Mouse (Mus musculus) T-helper 2 cell (primary cell): ENCODE measurements around the gene Ccdc177.

Experiments
- in situ Hi-C: fragments of 300-600 bp; cut with MboI, MseI; formaldehyde crosslinking; loops from one replicate; pipeline ENCODE4 v1.15.1; 2025; ENCODE audit warnings: high pct_unique_total_duplicates

The Ccdc177 gene

DNA sequence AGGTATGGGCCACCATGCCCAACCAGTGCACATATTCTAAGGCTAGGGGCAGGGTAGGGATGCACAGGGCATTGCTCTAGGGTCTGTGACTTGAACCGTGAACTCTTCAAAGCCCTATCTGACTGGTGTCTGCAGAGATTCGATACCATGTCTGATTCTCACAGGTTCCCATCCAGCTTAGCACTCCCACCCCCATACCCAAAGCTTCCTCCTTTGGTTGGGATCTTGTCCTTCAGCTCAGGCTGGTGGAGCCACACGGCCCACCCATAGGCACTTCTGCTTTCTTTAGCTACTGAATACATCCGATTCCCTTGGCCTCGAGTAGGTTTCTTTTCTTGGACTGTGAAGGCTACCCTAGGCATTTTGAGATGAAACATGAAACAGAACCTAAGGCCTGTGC, 24.5 kb upstream of the Ccdc177 start:
- in situ Hi-C loops = no loop called here

DNA sequence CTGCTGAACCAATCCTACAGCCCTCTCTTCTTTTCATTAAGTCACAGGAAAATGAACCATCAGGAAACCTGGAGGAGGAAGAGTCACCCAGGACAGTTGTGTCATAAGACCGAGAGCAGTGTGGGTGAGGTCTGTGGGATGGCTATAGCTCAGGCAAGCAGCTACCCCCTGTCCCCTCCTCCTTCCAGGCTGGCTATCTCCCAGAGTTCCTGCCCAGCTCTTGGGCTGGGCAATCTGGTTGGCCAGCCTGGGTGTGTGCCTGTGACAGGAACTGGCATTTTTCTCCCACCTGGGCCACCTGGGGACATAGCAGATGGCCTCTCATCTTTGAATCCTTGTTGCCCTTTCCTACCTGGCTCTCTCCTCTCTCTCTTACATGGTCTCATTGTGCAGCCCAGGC, 23.4 kb upstream of the Ccdc177 start:
- in situ Hi-C loops = no loop called here

DNA sequence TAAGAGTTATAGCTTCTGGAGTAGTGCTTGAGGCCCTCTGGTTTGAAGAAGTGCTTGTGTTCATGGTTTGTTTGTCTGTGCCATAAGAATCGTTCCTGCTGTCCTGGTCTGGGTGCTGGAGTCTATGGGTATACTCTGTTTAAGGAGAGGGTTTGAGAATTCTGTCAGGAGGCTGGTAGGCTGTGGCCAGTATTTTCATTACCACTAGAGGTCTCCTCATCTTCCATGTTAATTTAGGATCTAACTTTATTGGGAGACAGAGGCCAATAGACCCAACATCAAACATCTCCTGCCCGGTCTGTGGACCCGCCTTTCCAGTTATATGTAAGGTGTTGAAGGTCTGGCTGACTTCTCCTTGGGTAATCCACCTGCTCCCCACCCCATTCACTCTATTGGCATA, 22.4 kb upstream of the Ccdc177 start:
- in situ Hi-C loops = no loop called here

DNA sequence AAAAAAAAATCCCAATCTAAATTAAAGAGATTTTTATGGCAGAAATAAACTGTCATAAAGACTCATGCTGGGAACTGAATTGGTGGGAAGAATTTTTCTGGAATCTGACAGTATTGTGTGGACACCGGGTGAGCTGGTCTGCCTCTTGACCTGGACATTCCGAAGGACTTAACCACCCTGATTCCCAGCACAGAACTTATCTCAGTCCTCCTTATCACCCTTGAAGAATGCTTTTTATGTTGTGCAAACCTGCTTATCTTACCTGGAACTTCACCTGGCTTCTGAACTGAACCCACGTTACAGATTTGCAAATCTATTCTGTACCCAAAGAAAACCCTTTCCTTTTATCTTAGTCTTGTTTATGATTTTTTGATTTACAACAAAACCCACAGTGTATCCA, 21.7 kb upstream of the Ccdc177 start:
- in situ Hi-C loops = no loop called here

DNA sequence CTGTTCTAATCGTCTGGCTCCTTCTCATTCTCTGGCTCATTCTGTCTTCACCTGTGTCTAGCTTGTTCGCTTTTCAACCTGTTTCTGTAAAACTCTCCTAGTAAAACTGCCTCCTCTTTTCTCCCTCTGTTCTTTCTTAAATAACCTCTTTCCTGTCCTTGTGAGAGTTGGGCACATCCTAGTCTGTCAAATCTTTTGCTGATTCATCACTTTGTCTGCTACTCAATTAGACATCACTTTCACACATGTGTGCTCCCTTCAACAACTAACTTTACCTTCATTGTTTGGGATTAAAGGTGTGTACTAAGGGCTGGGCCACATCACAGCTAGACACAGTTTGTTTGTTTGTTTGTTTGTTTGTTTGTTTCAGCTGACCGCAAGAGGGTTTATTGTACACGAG, 19.3 kb upstream of the Ccdc177 start:
- in situ Hi-C loops = no loop called here

DNA sequence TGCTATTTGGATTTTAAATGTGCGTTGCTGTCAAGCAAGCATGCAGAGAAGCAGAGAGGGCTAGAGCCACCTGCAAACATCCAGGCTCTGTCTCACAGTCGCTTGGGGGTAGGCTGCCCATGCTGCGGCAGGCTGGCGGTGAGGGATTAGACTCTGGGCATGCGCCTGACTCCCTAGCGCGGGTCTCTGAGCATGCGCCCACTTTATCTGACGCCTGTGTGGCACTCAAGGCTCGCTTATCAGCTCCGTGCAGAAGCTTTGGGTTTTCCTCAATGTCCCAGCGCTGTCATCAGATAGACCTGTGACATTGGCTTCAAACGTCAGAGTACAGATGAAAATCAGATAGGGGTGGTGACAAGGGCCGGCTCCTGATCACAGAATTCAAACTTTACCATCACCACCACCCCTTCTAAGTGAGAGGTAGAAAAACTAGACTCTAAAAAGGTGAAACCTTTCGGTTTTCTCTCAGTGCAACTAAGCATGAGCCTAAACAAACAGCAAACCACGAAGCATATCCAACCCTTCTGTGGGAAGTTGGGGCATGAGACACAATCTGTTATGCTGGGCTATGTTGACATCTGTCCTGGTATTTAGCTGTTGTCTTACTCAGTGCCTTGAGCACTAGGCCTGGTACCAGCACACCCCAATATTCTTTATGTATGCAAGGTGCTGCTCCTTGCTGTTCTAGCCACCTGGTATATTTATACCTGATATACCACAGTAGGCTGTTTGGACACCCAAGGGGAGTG, 17.9 kb upstream of the Ccdc177 start:
- in situ Hi-C loops = no loop called here

DNA sequence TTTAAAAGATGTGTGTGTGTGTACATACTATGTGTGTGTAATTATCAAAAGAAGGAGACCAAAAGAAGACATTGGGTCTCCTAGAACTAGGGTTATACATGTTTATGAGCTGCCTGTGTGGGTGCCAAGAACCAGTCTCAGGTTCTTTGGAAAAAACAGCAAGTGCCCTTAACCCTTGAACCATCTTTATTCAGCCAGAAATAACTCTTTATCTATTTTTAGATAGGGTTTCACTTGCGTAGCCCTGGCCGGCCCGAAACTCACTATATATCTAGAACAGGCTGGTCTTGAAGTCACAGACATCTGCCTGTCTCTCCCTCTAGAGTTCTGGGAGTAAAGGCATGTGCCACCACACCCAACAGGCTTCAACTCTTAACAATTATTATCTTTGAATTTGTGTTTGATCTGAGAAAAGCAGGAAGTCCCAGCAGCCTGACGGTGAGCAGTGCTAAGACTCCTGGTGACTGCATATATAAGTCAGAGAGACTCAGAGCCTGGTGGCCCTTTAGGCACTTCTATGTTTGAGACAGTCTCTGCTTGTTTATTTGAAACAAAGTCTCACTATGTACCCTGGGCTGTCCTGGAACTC, 15.7 kb upstream of the Ccdc177 start:
- in situ Hi-C loops = no loop called here

DNA sequence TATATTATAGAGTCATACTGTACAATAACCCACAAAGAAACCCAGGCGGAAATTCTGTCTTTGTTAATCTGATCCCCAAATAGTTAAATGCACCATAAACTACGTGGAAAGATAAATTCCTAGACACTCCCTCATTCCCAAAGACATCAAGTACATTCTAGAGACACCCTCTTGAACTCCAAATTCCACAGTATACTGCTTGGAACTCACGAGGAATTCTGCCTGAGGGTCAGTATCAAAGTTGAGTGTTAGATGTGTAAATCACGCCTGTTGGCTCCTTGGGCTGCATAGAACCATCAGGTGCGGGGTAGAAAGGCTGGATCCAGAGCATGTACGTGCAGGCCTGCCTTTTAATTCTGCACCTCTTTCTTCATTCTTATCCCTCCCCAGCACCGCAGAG, 14.3 kb upstream of the Ccdc177 start:
- in situ Hi-C loops = loop anchor here (5.0 kb wide), 1 partner anchor 748 kb away; no protein-coding TSS in a partner anchor

DNA sequence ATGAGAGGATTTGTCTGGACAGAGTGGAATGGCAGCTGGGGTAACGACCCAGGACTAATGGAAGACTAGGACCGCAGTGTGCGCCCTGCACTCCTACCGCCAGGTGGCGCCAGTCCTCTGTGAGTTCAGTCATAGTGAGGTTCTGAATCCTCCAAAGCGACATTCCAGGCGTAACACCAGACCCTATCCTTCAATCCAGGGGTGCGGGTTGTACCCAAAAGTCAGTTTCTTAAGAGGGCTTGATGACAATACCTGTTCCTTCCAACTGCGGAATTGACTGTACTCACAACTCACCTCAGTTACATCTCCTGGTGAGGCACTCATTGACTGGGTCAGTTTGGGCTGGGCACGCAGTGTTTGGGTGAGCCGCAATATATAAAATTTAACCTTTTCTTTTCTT, 9.2 kb upstream of the Ccdc177 start:
- in situ Hi-C loops = loop anchor here (5.0 kb wide), 1 partner anchor 753 kb away; no protein-coding TSS in a partner anchor

DNA sequence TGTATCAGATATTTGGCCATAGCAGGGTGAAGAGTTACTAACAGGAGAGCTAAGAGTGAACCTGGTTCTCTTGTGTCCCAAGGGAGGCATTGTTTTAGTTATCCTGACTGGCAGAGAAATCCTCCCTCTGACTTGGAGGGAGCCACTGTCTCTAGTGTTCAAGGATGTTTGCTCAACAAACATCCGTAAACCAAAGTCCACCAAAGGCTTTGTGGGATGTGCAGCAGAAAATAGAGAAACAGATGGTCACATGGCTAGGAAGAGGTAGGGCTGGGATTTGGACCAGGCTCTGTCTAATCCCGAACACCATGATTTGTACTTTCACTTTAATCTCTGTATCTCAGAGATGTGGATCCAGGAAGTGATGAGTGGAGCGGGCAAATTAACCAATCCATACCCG, 3.6 kb upstream of the Ccdc177 start:
- in situ Hi-C loops = loop anchor here (5.0 kb wide), 1 partner anchor 138 kb away; no protein-coding TSS in a partner anchor

DNA sequence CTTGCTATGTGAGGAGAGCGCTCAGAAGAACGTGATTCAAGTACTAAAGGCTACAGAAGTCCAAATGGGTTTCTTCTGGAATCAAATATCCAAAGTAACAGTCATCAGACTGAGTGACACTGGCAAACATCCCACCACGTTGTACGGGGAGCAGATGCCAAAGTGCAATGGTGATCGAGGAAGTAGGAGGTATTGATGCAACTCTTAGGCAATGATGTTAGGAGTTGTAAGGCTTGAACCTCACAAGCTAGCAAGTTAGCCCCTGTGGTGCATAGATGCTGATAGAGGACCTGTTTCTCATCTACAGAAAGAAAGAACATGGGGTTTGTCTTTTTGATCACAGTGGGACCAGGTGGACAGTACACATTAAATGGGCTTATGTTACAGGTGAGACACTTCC, 2.5 kb upstream of the Ccdc177 start:
- in situ Hi-C loops = loop anchor here (5.0 kb wide), 1 partner anchor 139 kb away; no protein-coding TSS in a partner anchor

DNA sequence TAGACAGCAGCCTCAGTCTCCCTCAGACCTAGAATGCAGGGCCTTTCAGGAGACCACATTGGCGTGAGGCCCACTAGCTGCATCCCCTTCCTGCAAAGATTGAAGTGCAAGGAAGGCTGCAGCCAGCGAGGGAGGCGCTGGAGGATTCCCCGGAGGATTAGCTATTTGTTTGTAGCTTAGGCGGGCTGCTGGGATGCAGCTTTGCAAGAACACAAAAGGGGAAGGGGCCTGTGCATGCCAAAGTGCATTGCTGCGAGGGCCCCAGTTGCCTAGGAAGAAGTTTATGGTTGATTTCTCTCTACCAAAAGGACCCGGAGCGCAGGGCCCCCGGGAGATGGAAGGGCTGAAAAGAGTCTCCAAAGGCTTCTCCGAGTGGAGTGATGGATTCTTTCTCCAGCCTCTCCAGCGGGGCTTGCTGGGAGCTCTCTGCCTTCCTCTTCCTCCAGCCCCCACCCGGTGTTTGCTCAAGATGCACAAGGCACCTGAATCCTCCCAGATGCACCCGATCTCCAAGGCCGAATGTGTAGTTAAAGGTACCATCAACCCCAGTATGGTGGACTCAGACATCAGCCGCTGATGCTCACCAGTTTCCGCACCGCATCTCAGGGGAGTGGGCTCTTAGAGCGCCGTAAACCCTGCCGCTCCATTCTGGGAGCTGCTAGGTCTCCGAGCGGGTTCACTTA, 633 bp downstream of the Ccdc177 start:
- in situ Hi-C loops = loop anchor here (5.0 kb wide), 1 partner anchor 142 kb away; no protein-coding TSS in a partner anchor

DNA sequence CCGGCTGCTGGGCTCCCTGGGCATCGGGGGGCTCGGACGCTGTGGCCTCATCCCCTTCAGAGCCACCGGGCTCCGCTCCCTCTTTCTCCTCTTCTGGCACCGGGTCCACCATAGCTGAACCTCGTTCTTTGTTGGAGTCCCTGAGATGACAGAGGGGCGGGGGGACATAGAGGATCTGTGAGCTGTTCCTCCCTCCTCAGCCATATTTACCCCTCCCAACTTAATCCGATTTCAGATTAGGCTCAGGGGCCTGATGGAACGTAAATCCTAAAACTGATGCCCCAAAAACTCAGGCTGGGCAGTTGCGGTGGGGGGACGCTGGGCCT, 1.1 kb downstream of the Ccdc177 start:
- in situ Hi-C loops = no loop called here

DNA sequence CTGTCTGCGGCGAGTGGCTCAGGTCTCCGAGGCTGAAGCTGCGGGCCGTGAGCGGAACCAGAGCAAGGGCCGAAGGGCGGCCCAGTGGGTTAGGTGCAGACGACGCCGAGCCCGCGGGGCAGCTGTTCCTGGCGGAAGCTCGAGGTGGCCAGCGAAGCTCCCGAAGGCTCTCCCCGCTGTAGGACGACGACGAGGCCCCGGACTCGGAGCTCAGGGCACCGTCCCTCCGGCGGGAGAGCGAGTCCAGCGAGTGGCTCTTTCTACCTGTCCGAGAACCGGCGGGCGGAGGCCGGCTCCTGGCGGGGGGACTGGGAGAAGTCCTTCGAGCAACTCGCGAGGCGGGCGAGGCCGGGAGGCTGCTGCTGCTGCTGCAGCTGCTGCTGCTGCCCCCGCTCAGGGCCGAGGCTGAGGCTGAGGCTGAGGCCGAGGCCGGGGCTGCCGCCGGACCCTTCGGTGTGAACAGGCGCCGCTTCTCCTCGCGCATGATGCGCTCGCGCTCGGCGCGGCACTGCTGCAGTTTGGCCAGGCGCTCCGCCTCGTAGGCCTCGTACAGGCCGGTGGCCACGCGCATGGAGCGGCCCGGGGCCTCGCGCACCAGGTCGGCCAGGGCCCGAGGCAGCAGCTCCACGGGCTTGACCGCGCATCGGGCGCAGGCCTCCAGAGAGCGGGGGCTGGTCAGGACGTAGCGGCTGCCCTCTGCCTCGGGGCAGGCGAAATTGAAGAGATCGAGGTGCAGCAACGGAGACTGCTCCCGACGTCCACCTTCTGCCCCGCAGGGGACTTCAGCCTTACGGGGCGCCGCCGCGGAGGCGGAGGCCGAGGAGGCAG, 1.7 kb downstream of the Ccdc177 start:
- in situ Hi-C loops = no loop called here

DNA sequence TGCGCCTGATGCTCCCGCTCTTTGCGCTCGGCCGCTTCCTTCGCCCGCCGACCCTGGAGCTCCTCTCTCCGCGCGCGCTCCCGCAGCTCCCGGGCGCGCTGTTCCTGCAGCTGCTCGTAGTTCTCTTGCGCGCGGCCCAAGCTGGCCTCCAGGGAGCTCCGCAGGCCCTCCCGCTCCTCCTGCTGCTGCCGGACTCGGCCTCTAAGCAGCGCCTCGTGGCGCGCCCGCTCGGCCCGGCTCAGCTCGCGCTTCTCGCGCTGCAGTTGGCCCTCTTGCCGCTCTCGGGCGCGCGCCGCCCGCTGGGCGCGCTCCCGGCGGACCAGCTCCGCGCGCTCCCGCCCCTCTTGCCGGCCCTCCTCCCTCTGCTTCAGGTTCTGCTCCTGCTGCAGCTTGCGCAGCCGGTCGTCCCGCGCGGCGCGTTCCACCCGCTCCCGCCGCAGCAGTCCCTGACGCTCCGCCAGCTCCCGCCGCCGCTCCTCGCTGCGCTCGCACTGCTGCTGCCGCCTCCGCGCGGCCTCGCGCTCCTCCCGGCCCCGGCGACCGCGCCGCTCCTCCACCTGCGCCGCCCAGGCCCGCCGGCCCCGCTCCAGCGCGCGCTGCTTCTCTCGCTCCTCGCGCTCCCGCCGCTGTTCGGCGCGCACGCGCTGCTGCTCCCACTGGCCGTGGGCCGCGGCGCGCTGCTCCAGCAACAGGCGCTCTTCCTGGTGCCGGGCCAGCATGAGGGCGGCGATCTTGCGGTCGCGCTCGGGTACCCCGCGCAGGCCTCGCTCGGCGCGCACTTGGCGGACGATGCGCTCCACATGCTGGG, 2.5 kb downstream of the Ccdc177 start:
- in situ Hi-C loops = no loop called here

DNA sequence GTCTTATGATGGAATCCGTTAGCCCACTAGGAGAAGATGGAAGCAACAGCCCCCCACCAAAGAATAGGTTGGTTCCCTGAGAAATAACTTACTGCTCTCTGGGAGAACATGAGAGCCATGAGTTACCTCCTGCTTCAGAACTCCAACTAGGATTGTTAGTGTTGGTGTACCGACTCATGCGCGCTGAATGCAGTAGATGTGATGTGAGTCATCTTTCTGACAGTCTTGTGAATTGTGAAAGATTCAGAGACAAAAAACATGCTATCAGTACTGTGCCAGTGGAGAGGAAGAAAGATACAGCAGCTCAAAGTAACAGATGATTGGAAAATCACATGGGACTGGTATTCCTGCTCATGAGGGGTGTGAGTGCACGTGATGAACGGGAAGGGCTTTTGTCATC, 8.9 kb downstream of the Ccdc177 start:
- in situ Hi-C loops = no loop called here

DNA sequence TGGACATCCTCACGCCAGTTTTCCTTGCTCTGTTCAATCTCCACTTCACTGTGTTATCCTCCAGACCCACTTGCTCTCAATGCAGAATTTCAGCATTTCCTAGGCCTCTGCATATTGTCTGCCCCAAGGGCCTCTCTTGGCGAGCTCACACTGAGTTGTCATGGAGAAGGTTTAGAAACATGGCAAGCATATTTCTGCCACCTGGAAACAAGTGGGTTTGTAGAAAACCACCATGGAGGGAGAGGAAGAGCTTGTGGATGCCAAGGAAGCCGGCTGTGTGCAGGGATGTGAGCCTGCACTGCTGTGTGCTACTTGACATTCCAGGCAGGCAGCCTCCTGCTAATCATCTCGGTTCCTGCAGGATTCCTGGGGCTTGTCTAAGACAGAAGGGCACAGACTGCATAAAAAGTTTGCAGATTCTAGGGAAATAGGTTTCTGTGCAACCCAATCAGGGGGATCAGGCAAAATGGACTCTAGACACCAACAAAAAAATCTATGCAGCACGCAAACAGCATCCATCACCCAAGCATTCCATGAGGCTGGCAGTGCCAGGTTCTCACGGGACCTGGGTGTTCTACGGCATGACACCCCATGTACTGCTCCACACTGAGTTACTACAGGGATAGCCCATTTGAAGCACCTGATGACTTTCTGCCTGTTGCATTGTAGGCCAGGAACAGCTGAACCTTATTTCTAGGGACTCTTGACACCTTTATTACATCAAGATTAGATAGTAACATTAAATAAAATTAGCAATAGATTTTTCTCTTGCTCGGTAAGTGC, 14.3 kb downstream of the Ccdc177 start:
- in situ Hi-C loops = no loop called here

DNA sequence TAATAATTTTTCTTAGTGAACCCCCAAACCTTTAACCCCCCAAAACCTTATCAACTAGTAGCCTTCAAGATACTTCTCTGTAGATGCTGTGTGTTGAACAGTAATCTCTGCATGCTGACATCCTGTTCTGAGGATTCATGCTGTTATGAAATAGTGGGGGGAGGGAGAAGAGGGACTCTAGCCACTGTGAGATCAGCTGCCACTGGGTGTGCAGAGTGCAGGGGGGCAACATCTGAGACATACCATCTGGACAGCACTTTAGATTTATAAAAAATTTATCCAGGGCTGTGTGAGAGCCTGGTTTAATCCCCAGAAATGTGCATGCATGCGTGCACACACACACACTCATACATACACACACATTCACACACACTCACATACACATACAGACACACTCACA, 15.9 kb downstream of the Ccdc177 start:
- in situ Hi-C loops = no loop called here

DNA sequence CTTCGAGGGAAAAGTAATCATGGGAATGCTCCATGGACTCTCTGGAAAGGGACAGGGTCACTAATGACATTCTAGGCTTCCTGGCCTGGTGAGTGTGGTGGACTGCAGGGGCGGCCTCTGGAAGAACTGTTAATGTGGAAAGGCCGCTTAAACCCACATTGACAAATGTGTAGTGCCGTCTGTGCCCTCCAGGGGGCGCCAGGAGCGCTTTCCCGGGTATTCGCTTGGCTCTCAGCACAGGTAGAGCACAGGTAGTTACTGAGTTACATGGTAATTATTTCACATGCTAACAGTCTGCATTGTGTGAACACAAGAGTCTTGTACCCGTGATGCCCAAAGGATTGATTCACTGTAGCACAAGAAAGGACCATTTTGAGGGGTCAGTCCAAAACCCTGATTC, 21.0 kb downstream of the Ccdc177 start:
- in situ Hi-C loops = no loop called here

DNA sequence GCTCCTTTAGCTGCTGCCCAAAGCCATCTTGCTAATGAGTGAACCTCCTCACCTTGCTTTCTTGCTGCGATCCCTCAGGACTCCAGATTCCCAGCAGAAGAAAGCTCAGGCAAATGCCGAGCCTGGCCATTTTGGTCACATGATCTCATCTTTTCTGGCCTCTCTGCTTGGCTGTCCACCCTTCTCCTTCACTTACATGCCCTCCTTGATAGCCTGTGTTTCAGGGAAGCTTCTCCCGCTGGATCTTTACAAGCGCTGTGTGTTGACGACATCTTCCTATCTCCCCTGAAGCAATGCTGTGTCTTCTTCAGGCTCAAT, 23.2 kb downstream of the Ccdc177 start:
- in situ Hi-C loops = no loop called here
